Mouse (Mus musculus): ENCODE data around the gene Eif4e1b. TPM values are rescaled to one million over a fixed set of nuclear protein-coding genes. Genes with fewer than 3 reads are reported as not detected.
A peak's percentile ranks its signal among the peaks of the same experiment; 100 is the strongest.

Gene Eif4e1b
- polyA plus RNA-seq, 1 experiment: not detected

DNA sequence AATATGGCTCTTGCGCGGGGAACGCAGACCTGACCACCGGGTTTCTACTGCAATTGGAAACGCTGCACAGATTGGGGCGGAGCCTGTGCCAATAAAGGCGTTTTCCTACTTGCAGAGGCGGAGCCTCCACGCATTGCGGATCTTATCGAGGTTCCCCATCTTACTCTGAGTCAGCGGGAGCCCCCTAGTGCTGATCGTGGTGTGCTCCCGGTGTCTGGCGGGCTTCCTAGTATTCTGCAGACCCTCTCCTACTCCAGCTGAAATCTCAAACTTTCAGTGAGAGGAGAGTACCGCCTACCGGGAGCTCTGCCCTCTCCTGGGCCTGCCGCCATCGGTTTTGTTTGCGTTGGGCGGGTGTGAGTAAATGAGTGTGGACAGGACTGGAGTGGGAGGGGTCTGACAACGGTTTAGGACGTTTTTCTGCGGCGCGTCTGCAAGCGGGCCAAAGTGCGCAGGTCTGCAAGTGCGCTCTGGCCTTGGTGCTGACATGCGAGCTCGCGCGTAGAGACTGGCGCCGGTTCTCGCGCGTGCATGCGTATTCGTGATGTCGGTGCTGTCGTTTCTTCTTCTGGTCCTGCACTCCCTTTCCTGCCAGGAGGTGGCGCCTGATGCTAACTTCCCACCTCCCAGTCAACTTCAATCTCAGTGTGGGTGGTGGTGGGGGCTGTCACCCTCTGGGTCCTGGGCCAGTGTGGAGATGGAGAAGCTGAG lies 25.6 kb upstream of the Eif4e1b start:
- TF ChIP-seq GATA1 (IDR thresholded peaks at IDR 0.05; ENCODE audit: borderline replicate concordance, low read length): no peak
- TF ChIP-seq FLI1 (IDR thresholded peaks at IDR 0.05; ENCODE audit: low read length): no peak
- Histone ChIP-seq H3K9me3 (no peaks in the 10 kb centered on the region), H3K4me1 (peaks cover 11% of the 10 kb centered on the region), H3K27me3 (replicated peaks) (peaks cover 84% of the 10 kb centered on the region), H3K36me3 (replicated peaks; ENCODE audit: low read length) (no peaks in the 10 kb centered on the region), H3K4me3 (replicated peaks) (peak overlapping the region; percentile 87)

DNA sequence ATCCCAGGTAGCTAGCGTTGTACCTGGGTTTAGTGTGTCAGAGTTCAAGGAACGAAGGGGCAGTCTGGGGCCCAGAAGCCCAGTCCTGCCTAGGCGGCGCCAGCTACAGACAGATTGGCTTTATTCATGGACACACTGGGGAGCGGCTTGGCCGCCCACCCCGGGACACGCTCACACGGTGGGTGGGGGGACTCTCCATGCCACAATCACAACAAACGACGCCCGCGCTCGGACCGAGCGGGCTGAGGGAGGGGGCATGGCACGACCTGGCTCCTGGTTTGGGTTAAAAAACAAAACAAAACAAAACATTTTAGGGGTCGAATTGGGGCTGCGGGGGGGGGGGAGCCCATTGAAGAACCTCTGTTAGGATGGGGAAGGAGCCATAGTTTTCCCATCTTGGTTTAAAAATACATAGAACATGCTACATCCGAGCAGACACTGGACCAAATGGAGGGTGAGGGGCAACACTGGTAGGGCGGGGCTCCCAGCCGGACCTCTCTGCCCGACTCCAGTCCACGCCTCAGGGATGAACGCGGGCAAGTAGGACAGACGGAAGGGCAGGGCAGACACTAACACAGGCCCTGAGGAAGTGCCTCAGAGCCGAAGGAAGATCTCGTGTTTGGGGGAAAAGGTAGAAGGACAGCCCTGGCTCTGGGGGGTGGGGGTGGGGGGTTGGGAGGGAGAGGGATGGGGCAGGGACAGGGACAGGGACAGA lies 24.9 kb upstream of the Eif4e1b start:
- Histone ChIP-seq H3K36me3 (replicated peaks; ENCODE audit: low read length) (no peaks in the 10 kb centered on the region), H3K27me3 (replicated peaks) (peaks cover 85% of the 10 kb centered on the region), H3K4me3 (replicated peaks) (peak overlapping the region; percentile 87), H3K9me3 (no peaks in the 10 kb centered on the region), H3K4me1 (peaks cover 11% of the 10 kb centered on the region)
- no peak for TF ChIP-seq FLI1 (IDR thresholded peaks at IDR 0.05; ENCODE audit: low read length)
- no peak for TF ChIP-seq GATA1 (IDR thresholded peaks at IDR 0.05; ENCODE audit: borderline replicate concordance, low read length)

DNA sequence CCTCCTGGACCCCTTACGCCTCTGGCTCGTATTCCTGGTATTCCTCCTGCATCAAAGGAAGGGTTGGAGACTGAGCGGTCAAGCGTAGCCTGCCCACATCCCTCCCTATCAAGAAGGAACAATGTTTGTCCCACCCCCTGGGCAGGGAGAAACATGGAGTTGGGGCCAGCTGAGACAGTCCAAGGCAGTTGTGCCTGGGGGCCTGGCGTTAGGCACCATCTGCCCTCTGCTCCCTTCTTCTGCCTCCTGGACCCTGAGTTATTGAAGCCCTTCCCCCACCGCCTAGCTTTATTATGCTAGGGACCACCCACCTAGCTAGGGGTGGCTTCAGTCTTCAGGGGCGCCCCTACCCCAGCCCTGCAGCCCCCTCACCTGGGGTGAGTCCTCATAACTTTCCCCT lies 24.3 kb upstream of the Eif4e1b start:
- peaks cover 87% of the 10 kb centered on the region for H3K27me3 ChIP-seq (replicated peaks)
- no peaks in the 10 kb centered on the region for H3K9me3 ChIP-seq
- no peak overlapping the region for H3K4me3 ChIP-seq (replicated peaks)
- TF ChIP-seq FLI1 (IDR thresholded peaks at IDR 0.05; ENCODE audit: low read length): no peak
- no peak for TF ChIP-seq GATA1 (IDR thresholded peaks at IDR 0.05; ENCODE audit: borderline replicate concordance, low read length)
- no peaks in the 10 kb centered on the region for H3K36me3 ChIP-seq (replicated peaks; ENCODE audit: low read length)
- H3K4me1 ChIP-seq: peaks cover 11% of the 10 kb centered on the region

DNA sequence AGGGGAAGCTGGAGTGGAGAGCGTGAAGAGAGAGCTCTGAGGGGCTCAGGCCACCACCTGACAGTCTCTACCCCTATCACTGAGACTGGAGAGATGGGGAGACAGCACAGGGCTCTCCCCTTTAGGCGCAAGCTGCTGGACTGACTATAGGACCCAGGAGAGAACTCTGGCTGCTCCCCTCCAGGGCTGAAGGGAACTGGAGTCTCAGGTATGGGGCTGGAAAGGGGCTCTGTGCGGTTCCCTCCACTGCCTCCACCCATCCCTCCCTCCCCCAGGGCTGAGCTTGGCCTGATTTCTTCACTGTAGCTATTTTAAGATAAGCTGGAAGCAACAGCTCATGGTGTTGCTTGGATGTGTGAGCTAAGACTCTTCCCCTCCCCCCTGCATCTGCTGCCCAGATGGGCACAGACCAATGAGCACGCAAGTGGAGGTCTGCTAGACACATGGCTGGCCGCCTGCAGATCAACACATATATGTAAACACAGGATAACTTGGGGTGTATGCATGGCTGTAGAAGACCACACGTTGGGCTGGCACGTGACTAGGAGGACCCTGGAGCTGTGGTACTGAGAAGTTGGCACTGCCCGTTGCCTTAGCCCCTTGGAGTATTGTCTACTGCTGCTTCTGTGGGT lies 23.5 kb upstream of the Eif4e1b start:
- H3K4me3 ChIP-seq (replicated peaks): peak overlapping the region; percentile 28
- no peaks in the 10 kb centered on the region for H3K36me3 ChIP-seq (replicated peaks; ENCODE audit: low read length)
- no peaks in the 10 kb centered on the region for H3K9me3 ChIP-seq
- H3K27me3 ChIP-seq (replicated peaks): peaks cover 89% of the 10 kb centered on the region
- H3K4me1 ChIP-seq: peaks cover 11% of the 10 kb centered on the region
- no peak for TF ChIP-seq GATA1 (IDR thresholded peaks at IDR 0.05; ENCODE audit: borderline replicate concordance, low read length)
- TF ChIP-seq FLI1 (IDR thresholded peaks at IDR 0.05; ENCODE audit: low read length): no peak

DNA sequence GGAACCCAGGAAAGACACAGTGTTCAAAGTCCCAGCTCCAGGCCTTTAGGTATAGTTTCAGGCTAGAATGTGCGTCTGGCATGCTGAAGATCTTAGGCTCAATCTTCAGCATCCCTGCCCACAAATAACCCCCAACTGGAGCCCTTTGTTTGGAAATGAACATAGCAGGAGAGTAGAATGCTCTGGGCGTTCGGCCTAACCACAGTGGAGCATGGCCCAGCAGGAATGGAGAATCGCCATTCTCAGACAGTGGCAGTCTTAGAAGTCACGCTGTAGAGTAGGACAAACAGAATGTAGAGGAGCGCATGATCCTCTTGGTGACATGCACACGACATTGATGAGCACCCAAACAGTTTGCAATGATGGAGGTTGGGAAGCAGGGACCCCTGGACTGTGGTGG lies 22.9 kb upstream of the Eif4e1b start:
- TF ChIP-seq GATA1 (IDR thresholded peaks at IDR 0.05; ENCODE audit: borderline replicate concordance, low read length) (no peak), FLI1 (IDR thresholded peaks at IDR 0.05; ENCODE audit: low read length) (no peak)
- Histone ChIP-seq H3K9me3 (no peaks in the 10 kb centered on the region), H3K4me1 (peaks cover 14% of the 10 kb centered on the region), H3K36me3 (replicated peaks; ENCODE audit: low read length) (no peaks in the 10 kb centered on the region), H3K27me3 (replicated peaks) (peaks cover 90% of the 10 kb centered on the region), H3K4me3 (replicated peaks) (no peak overlapping the region)

DNA sequence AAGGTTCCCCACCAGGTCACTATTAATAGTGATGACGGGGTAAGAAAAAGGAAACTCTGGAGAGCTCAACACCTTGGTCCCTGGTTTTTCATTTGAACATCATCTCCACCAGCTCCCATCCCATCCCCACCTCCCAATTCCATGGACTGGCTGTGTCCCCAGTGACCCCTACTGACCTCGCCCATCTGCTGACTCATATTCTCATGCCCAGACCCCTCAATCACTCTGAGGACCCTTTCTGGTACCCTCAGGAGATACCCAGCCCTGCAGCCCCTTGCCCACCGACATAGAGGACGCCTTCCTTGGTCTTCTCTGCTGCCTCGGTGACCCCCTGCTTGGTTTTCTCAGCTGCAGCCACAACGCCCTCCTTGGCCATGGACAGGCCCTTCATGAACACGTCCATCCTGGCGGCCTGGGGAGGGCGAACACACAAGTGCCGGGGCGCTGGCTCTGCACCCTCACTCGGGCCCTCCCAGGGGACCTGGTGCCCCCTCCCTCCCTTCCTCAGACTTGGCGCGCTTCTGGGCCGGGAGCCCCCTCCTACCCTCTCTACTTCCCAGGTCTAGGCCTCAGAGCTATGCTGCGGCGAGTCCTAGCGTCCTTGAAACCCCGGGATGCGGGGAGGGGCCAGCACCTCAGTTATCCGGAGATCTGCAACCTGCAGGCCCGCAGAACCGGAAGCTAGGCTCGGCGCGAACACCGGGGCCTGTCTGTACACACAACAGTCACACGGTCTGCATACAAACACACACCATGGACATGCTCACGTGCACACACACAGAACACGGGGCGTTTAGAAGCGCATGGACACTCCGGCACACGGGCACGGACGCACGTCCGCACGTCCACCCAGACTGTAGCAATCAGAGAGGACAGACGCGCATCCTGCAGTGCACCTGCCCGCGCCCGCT lies 18.3 kb upstream of the Eif4e1b start:
- H3K4me3 ChIP-seq (replicated peaks): peak overlapping the region; percentile 79
- H3K9me3 ChIP-seq: peaks cover 16% of the 10 kb centered on the region
- no peaks in the 10 kb centered on the region for H3K36me3 ChIP-seq (replicated peaks; ENCODE audit: low read length)
- peaks cover 11% of the 10 kb centered on the region for H3K4me1 ChIP-seq
- TF ChIP-seq FLI1 (IDR thresholded peaks at IDR 0.05; ENCODE audit: low read length): no peak
- no peak for TF ChIP-seq GATA1 (IDR thresholded peaks at IDR 0.05; ENCODE audit: borderline replicate concordance, low read length)
- peaks cover 73% of the 10 kb centered on the region for H3K27me3 ChIP-seq (replicated peaks)

DNA sequence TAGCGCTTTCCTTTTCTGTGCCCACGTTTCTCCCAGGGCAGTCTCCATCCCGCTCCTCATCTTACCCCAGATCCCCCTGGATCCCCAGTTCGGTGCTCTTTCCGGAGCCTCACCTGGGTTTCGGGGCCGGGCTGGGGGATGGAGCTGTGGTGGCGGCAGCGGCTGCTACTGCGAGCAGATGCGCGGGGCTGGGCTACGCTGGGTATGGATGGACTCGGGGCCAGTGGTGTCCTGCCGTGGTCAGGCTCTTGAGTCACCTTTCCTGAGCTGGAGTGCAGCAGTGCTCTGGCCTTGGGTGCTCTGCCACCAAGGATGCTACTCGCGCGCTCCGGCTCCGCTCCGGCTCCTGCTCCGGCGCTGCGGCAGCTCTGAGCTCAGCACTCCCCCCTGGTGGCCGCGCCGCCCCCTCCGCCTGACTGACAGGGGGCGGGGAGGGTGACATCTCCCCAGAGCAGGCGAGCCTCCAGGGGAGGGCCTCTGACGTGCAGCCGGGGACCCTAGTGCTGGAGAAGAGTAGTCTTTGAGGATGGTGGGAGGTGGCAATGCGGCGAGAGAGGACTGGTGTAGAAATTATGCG lies 17.5 kb upstream of the Eif4e1b start, which contains the start of gene Sncb:
Sncb (minus strand) TSS at position 404 of the 577 bp plus-strand sequence.
- Histone ChIP-seq H3K27me3 (replicated peaks) (peaks cover 67% of the 10 kb centered on the region), H3K36me3 (replicated peaks; ENCODE audit: low read length) (no peaks in the 10 kb centered on the region), H3K9me3 (peaks cover 21% of the 10 kb centered on the region), H3K4me1 (peaks cover 11% of the 10 kb centered on the region), H3K4me3 (replicated peaks) (peak within 1 kb of the TSS; percentile 79)
- TF ChIP-seq GATA1 (IDR thresholded peaks at IDR 0.05; ENCODE audit: borderline replicate concordance, low read length): no peak
- no peak for TF ChIP-seq FLI1 (IDR thresholded peaks at IDR 0.05; ENCODE audit: low read length)

DNA sequence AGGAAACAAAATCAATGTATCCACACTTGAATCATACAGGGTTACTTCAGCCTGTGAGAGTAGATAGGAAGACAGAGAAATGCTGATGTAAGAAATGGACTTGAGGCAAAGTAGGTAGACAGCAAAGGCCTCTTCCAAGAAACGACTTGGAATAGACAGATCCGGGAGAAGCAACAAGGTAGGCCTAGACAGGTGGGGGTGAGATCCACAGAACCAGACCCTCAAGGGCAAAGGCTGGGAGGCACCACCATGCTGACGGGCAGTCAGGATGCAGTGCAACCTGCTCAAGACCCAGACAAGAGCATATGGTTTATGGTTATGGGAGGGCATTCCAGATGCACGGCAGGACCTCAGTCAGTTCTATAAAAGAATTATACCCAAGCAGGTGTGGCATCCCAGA lies 16.8 kb upstream of the Eif4e1b start:
- peaks cover 21% of the 10 kb centered on the region for H3K9me3 ChIP-seq
- no peak for TF ChIP-seq GATA1 (IDR thresholded peaks at IDR 0.05; ENCODE audit: borderline replicate concordance, low read length)
- TF ChIP-seq FLI1 (IDR thresholded peaks at IDR 0.05; ENCODE audit: low read length): no peak
- peaks cover 64% of the 10 kb centered on the region for H3K27me3 ChIP-seq (replicated peaks)
- H3K36me3 ChIP-seq (replicated peaks; ENCODE audit: low read length): no peaks in the 10 kb centered on the region
- H3K4me3 ChIP-seq (replicated peaks): no peak overlapping the region
- peaks cover 11% of the 10 kb centered on the region for H3K4me1 ChIP-seq

DNA sequence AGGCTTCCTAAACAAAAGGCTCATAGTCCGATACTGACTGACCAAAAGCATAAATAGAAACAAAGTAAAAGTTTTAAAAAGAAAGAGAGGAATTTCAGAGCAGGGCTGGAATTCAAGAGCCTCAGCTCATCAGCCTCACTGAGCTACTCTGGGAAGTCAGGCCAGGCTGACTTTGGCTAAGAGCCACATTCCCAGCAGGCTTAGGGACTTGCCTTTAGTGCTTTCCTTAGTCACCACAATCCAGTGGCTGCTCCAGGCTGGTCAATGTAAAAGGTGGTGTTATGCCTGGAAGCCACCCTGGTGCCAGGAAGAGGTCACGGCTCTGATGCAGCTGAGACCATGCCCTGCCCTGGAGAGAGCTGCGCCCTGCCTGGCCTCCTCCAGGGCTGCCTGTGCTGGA lies 3.2 kb upstream of the Eif4e1b start:
- peaks cover 31% of the 10 kb centered on the region for H3K27me3 ChIP-seq (replicated peaks)

More for the DNA sequence above, 3.2 kb upstream of the Eif4e1b start:
- Histone ChIP-seq H3K36me3 (replicated peaks; ENCODE audit: low read length) (no peaks in the 10 kb centered on the region), H3K4me3 (replicated peaks) (no peak overlapping the region), H3K9me3 (peaks cover 10% of the 10 kb centered on the region; the same call in 1 of the 2 replicates), H3K4me1 (no peaks in the 10 kb centered on the region)
- TF ChIP-seq FLI1 (IDR thresholded peaks at IDR 0.05; ENCODE audit: low read length) (no peak), GATA1 (IDR thresholded peaks at IDR 0.05; ENCODE audit: borderline replicate concordance, low read length) (no peak)

Measured in megakaryocyte, embryonic 14.5 days (primary cell).